Mouse (Mus musculus): ENCODE measurements around the gene Rgs12.

The Rgs12 gene

DNA sequence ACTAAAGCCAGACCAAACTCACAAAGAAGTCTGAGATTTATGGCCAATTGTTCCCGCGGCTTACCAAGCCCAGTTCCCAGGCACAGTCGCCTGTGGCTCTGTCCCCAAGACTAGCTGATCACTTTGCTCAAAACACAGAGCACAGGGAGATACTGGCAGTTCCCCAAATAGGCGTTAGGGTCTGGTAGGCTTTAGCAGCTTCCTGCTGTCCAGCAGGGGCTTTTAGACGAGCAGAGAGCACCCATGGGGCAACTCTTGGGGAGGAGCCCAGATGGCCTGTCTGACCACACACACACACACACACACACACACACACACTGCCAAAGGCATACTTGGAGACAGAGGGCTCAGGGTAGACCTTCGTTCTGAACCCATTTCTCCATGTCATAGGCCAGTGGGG, 26.7 kb upstream of the Rgs12 start:
- Histone ChIP-seq H3K36me3 (ENCODE audit: control insufficient read depth, insufficient read depth, low read length, poor library complexity, severe bottlenecking) (no peaks in the 10 kb centered on the region), H3K27me3 (ENCODE audit: control insufficient read depth, insufficient read depth, low read length, poor library complexity, severe bottlenecking) (no peaks in the 10 kb centered on the region)
- no peak for DNase-seq (ENCODE audit: low read depth, low spot score)

- DNase-seq (ENCODE audit: low read depth, low spot score) = no peak
- no peaks in the 10 kb centered on the region for H3K36me3 ChIP-seq (ENCODE audit: control insufficient read depth, insufficient read depth, low read length, poor library complexity, severe bottlenecking)
- no peaks in the 10 kb centered on the region for H3K27me3 ChIP-seq (ENCODE audit: control insufficient read depth, insufficient read depth, low read length, poor library complexity, severe bottlenecking)
Observed at GRCm38 (mm10) chr5:34923920-34924319, 25.3 kb upstream of the Rgs12 start.

- no peaks in the 10 kb centered on the region for H3K27me3 ChIP-seq (ENCODE audit: control insufficient read depth, insufficient read depth, low read length, poor library complexity, severe bottlenecking)
- DNase-seq (ENCODE audit: low read depth, low spot score) = no peak
- H3K36me3 ChIP-seq (ENCODE audit: control insufficient read depth, insufficient read depth, low read length, poor library complexity, severe bottlenecking) = no peaks in the 10 kb centered on the region
Observed at GRCm38 (mm10) chr5:34924519-34924918, 24.7 kb upstream of the Rgs12 start.

DNA sequence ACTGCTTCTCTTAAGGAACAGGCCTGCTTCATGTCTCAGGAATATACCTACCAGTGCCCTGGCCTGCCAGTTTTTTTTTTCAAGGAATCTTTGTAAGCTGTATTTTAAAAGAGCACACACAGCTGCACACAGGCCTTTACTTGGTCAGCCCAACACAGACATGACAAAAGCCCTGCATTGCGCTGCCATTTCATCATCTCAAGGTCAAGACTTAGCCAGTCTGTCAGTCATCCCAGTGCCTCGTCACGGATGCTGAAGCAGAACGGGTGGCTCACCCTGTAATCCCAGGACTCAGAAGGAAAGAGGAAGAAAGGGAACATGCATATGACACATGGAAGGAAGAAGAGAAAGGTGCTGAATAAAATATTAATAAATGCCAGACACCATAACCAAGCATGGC, 21.6 kb upstream of the Rgs12 start:
- H3K27me3 ChIP-seq (ENCODE audit: control insufficient read depth, insufficient read depth, low read length, poor library complexity, severe bottlenecking) = no peaks in the 10 kb centered on the region

DNA sequence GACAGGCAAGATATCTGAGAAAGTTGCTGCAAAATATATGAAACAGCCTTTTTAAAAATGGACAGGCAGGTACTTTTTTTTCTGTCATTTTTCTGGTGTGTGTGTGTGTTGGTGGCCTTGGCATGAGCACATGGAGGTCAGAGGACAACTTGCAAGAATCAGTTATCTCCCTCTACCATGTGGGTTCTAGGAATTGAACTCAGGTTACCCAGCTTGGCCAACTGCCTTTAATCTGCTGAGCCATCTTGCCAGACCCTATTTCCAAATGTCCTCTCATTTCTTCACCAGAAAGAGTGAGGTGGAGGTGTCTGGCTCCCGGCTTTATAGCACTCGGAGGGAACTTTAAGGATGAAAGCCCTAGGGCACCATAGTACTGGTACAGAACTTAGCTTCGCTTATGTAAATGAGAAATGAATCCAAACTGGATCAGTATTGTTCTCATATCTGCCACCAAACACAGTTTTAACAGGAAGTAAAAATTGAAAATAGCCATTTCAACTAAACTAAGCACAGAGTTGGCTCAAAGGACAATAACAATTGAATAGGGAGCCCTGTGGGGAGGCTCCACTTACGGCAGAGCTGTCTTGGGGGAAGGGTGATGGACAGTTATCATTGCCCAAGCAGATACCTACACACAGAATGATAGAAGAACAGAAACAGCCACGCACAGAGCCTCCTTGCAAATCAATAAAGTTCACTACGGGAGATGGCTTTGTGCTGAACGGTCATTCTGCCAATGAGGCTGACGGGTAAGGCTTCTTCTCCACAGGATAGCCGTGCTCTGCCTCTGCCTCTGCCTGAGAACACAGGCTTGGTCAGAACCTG, 18.9 kb upstream of the Rgs12 start:
- Histone ChIP-seq H3K27me3 (ENCODE audit: control insufficient read depth, insufficient read depth, low read length, poor library complexity, severe bottlenecking) (no peaks in the 10 kb centered on the region), H3K36me3 (ENCODE audit: control insufficient read depth, insufficient read depth, low read length, poor library complexity, severe bottlenecking) (no peaks in the 10 kb centered on the region)
- DNase-seq (ENCODE audit: low read depth, low spot score) = no peak

More for the DNA sequence above, 21.6 kb upstream of the Rgs12 start:
- H3K36me3 ChIP-seq (ENCODE audit: control insufficient read depth, insufficient read depth, low read length, poor library complexity, severe bottlenecking) = no peaks in the 10 kb centered on the region
- no peak for DNase-seq (ENCODE audit: low read depth, low spot score)

DNA sequence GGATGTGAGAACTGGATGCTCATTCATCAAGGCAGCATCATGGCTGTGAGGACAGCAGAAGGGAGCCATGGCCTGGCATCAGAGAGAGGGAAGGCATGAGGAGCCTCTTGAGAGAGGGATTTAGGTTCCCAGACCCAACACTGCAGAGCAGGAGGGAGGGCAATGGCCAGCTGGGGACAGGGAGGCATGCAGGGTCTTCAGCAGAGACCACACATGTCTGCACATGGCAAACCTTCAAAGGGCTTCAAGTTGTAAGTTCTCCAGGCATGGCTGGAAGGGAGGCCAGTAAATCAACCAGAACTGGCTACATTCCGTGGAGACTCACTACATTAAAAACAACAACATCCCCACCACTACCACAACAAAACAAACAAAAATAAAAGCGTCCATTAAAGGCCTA, 18.2 kb upstream of the Rgs12 start:
- no peaks in the 10 kb centered on the region for H3K27me3 ChIP-seq (ENCODE audit: control insufficient read depth, insufficient read depth, low read length, poor library complexity, severe bottlenecking)
- DNase-seq (ENCODE audit: low read depth, low spot score) = no peak
- H3K36me3 ChIP-seq (ENCODE audit: control insufficient read depth, insufficient read depth, low read length, poor library complexity, severe bottlenecking) = no peaks in the 10 kb centered on the region

GRCm38 (mm10) chr5:34931516-34932457, 17.5 kb upstream of the Rgs12 start:
- Histone ChIP-seq H3K36me3 (ENCODE audit: control insufficient read depth, insufficient read depth, low read length, poor library complexity, severe bottlenecking) (no peaks in the 10 kb centered on the region), H3K27me3 (ENCODE audit: control insufficient read depth, insufficient read depth, low read length, poor library complexity, severe bottlenecking) (no peaks in the 10 kb centered on the region)
- DNase-seq (ENCODE audit: low read depth, low spot score) = no peak

- Histone ChIP-seq H3K36me3 (ENCODE audit: control insufficient read depth, insufficient read depth, low read length, poor library complexity, severe bottlenecking) (no peaks in the 10 kb centered on the region), H3K27me3 (ENCODE audit: control insufficient read depth, insufficient read depth, low read length, poor library complexity, severe bottlenecking) (no peaks in the 10 kb centered on the region)
- DNase-seq (ENCODE audit: low read depth, low spot score) = no peak
Observed at GRCm38 (mm10) chr5:34932458-34932806, 16.8 kb upstream of the Rgs12 start.

GRCm38 (mm10) chr5:34933461-34933860, 15.8 kb upstream of the Rgs12 start:
- no peaks in the 10 kb centered on the region for H3K36me3 ChIP-seq (ENCODE audit: control insufficient read depth, insufficient read depth, low read length, poor library complexity, severe bottlenecking)
- peak; percentile 32 for DNase-seq (ENCODE audit: low read depth, low spot score)
- H3K27me3 ChIP-seq (ENCODE audit: control insufficient read depth, insufficient read depth, low read length, poor library complexity, severe bottlenecking) = no peaks in the 10 kb centered on the region

DNA sequence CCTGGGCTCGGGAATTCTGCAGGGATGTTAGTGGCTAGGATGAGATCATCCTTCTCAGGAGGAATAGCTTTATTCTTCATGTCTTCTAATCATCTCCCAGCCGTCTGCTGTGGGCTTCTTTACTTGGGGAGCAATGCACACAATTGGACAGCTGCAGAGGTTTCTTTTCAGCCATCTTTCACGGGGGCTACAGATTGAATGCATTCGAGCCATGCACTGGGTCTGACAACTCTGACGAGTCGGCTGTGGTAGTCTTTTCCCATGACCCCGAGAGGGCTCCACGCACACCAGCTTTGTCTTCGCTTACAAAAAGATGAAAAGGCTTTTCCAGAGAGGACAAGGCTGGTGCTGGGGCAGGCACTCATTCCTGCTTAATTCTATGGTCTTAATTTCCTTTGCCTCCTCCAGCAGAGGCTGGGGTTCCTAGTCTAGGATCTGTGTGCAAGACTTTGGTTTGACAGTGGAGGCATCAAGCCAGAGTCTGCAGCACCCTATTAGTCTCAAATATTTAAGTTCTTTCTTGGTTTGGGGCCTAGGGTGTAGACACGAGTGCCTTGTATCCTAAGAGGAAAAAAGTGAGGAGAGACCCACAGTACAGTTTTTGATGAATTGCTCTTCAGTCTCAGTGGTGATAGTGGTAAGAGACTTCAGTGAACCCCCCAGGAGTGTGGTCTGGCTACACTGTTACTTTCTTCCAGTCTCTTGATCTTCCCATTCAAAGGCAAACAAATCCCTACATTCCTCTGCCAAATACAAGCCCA, 7.4 kb upstream of the Rgs12 start:
- no peak for DNase-seq (ENCODE audit: low read depth, low spot score)
- no peaks in the 10 kb centered on the region for H3K36me3 ChIP-seq (ENCODE audit: control insufficient read depth, insufficient read depth, low read length, poor library complexity, severe bottlenecking)

DNA sequence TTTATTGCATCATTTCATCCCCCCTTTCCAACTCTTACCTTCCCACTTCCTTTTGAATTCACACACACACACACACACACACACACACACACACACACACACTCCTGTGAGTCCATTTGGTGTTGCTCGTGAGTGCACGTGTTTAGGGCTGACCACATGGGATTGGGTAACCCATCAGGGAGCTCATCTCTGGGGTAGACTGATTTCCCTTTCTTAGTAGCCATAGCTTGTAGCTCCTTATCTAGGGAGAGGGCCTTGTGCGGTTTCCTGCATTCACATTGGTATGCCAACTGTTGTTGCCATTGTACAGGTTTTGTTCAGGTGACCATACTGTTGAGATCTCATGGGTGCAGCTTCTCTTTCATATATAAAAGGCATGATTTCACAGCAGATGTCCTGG, 5.8 kb upstream of the Rgs12 start:
- no peaks in the 10 kb centered on the region for H3K27me3 ChIP-seq (ENCODE audit: control insufficient read depth, insufficient read depth, low read length, poor library complexity, severe bottlenecking)
- H3K36me3 ChIP-seq (ENCODE audit: control insufficient read depth, insufficient read depth, low read length, poor library complexity, severe bottlenecking) = no peaks in the 10 kb centered on the region
- no peak for DNase-seq (ENCODE audit: low read depth, low spot score)

More for the DNA sequence above, 7.4 kb upstream of the Rgs12 start:
- H3K27me3 ChIP-seq (ENCODE audit: control insufficient read depth, insufficient read depth, low read length, poor library complexity, severe bottlenecking) = no peaks in the 10 kb centered on the region

GRCm38 (mm10) chr5:34949769-34950211, 545 bp downstream of the Rgs12 start:
- DNase-seq (ENCODE audit: low read depth, low spot score) = no peak
- H3K36me3 ChIP-seq (ENCODE audit: control insufficient read depth, insufficient read depth, low read length, poor library complexity, severe bottlenecking) = no peaks in the 10 kb centered on the region

DNA sequence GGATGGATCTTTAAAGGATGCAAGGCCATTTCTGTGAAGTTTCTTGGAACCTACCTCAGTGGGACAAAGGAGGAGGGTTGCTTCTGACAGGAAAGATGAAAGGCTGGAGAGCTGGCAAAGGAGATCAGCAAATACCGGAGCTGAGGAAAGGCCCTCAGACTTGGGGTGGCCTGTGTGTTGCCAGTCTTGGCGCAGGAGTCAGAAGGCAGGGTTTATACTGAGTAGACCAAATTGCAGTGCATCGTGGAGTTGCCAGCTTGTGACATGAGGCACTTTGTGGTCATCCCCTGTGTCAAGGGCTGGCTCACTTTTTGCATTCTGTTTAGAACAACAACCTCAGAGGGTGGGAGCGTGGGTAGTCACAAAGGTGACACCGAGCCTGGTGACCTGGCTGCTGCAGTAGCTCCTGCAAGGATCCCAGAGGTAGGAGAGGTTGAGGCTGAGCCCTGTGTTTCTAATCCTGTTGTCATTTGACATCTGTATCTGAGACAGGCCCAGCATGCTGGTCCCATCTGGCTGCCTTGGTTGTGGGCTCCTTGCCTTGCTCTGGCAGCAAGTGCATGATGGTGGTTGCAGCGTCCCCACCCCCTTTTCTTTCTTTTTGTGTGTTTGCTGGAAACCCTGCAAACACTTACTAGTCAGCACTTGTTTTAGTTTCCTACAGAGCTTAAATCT, 1.4 kb downstream of the Rgs12 start:
- no peaks in the 10 kb centered on the region for H3K36me3 ChIP-seq (ENCODE audit: control insufficient read depth, insufficient read depth, low read length, poor library complexity, severe bottlenecking)
- H3K27me3 ChIP-seq (ENCODE audit: control insufficient read depth, insufficient read depth, low read length, poor library complexity, severe bottlenecking) = no peaks in the 10 kb centered on the region
- no peak for DNase-seq (ENCODE audit: low read depth, low spot score)

More at GRCm38 (mm10) chr5:34949769-34950211, 545 bp downstream of the Rgs12 start:
- H3K27me3 ChIP-seq (ENCODE audit: control insufficient read depth, insufficient read depth, low read length, poor library complexity, severe bottlenecking) = no peaks in the 10 kb centered on the region

GRCm38 (mm10) chr5:34951161-34951834, 2.1 kb downstream of the Rgs12 start:
- DNase-seq (ENCODE audit: low read depth, low spot score) = no peak
- Histone ChIP-seq H3K27me3 (ENCODE audit: control insufficient read depth, insufficient read depth, low read length, poor library complexity, severe bottlenecking) (no peaks in the 10 kb centered on the region), H3K36me3 (ENCODE audit: control insufficient read depth, insufficient read depth, low read length, poor library complexity, severe bottlenecking) (no peaks in the 10 kb centered on the region)
